In the genomic region with DNA sequence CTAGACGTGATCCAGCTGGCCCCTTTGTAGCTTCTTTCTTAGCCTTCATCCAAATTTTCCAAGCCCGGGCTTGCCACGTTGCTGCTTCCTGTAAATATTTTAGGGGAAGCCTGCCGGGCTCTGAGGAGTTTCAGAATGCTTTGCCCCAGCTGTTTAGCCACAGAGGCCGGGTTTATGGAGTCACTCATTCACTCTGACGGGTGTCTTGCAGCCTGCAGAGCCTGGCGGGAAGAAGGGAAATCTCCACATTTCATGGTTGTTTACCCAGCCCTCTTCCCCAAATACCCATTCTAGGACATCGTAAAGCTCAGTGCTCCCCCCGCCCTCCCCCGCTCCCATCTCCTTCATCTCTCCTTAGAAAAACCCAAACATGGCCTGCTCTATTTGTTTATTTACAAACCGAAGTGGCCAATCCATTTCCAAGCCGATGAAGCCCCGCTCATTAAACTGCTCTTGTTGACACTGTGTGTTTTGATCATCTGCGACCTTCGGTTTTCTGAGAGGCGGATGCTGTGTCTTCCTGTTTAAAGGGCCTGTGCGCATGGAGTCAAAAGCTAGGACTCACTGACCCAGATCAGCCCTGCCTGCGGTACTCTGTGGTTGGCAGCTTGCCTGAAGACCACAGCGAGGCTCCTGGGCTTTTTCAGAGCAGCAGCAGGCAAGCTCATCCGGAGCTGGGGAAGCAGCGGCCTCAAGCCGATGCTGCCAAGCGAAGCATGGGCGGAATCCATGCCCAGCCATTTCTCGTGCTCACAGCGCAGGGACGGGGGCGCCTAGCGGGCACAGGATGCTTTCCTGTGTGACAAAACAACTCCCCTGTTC, we compare ENCODE assay signal across 7 mouse cellular contexts. TPM values are rescaled to one million over a fixed set of nuclear protein-coding genes. Genes with fewer than 3 reads are reported as not detected.
DNase-seq lines count a peak whose midpoint lies in the region; ATAC-seq lines count a peak whose summit lies in the region.

No protein-coding gene starts in this region.

- peaks cover 23% of the 10 kb centered on the region for H3K4me1 ChIP-seq in embryonic facial prominence, embryonic 12.5 days
- peaks cover 12% of the 10 kb centered on the region for H3K4me1 ChIP-seq in heart, embryonic 11.5 days (ENCODE audit: control insufficient read depth, insufficient read depth, low read length)
- peaks cover 33% of the 10 kb centered on the region for H3K4me1 ChIP-seq in limb, embryonic 13.5 days
- H3K4me1 ChIP-seq in midbrain, embryonic 13.5 days (replicated peaks), result peaks cover 13% of the 10 kb centered on the region

- no peaks in the 10 kb centered on the region for H3K27me3 ChIP-seq in embryonic facial prominence, embryonic 12.5 days
- no peaks in the 10 kb centered on the region for H3K27me3 ChIP-seq in heart, embryonic 11.5 days (ENCODE audit: control insufficient read depth, insufficient read depth, low read length)
- H3K27me3 ChIP-seq in limb, embryonic 13.5 days, result no peaks in the 10 kb centered on the region
- H3K27me3 ChIP-seq in midbrain, embryonic 13.5 days, result no peaks in the 10 kb centered on the region

- peak overlapping the region; percentile 63 for H3K27ac ChIP-seq in embryonic facial prominence, embryonic 12.5 days
- H3K27ac ChIP-seq in heart, embryonic 11.5 days (ENCODE audit: low read depth, low read length), result no peak overlapping the region
- H3K27ac ChIP-seq in limb, embryonic 13.5 days, result peak overlapping the region; percentile 49; the same call in 1 of the 2 replicates
- peak overlapping the region; percentile 42; the same call in 1 of the 2 replicates for H3K27ac ChIP-seq in midbrain, embryonic 13.5 days

- H3K4me2 ChIP-seq in embryonic facial prominence, embryonic 12.5 days (replicated peaks), result peak overlapping the region; percentile 19
- peak overlapping the region; percentile 56 for H3K4me2 ChIP-seq in heart, embryonic 11.5 days
- peak overlapping the region; percentile 56 for H3K4me2 ChIP-seq in limb, embryonic 13.5 days (replicated peaks)
- H3K4me2 ChIP-seq in midbrain, embryonic 13.5 days (replicated peaks), result peak overlapping the region; percentile 34

- H3K4me3 ChIP-seq in embryonic facial prominence, embryonic 12.5 days, result no peak overlapping the region
- peak overlapping the region; percentile 2; the same call in 1 of the 2 replicates for H3K4me3 ChIP-seq in heart, embryonic 11.5 days (ENCODE audit: low read depth, low read length)
- peak overlapping the region; percentile 23 for H3K4me3 ChIP-seq in limb, embryonic 13.5 days
- H3K4me3 ChIP-seq in midbrain, embryonic 13.5 days (replicated peaks), result no peak overlapping the region

- DNase-seq in adrenal gland, postnatal 36 days, result peak; percentile 55 to 74
- DNase-seq in kidney, adult 8-10 months, result peak; percentile 73
- peak; percentile 52 for DNase-seq in skeletal muscle tissue, adult 2 months (ENCODE audit: low read depth, low spot score)

- 29% methylated on average over 29 of the region's 29 CpGs for WGBS in embryonic facial prominence, embryonic 12.5 days
- WGBS in heart, embryonic 11.5 days (ENCODE audit: insufficient replicate concordance), result 33% methylated on average over 29 of the region's 29 CpGs
- WGBS in limb, embryonic 13.5 days, result 11% methylated on average over 29 of the region's 29 CpGs
- 46% methylated on average over 29 of the region's 29 CpGs for WGBS in midbrain, embryonic 13.5 days

- H3K9ac ChIP-seq in embryonic facial prominence, embryonic 12.5 days, result no peak overlapping the region
- no peak overlapping the region for H3K9ac ChIP-seq in heart, embryonic 11.5 days (ENCODE audit: low read depth, low read length)
- peak overlapping the region; percentile 51 for H3K9ac ChIP-seq in limb, embryonic 13.5 days
- no peak overlapping the region for H3K9ac ChIP-seq in midbrain, embryonic 13.5 days (replicated peaks)

- no peaks in the 10 kb centered on the region for H3K36me3 ChIP-seq in embryonic facial prominence, embryonic 12.5 days
- H3K36me3 ChIP-seq in heart, embryonic 11.5 days (ENCODE audit: control insufficient read depth, insufficient read depth, low read length), result no peaks in the 10 kb centered on the region
- H3K36me3 ChIP-seq in limb, embryonic 13.5 days, result no peaks in the 10 kb centered on the region
- H3K36me3 ChIP-seq in midbrain, embryonic 13.5 days, result no peaks in the 10 kb centered on the region

- no peaks in the 10 kb centered on the region for H3K9me3 ChIP-seq in embryonic facial prominence, embryonic 12.5 days
- no peaks in the 10 kb centered on the region for H3K9me3 ChIP-seq in heart, embryonic 11.5 days (replicated peaks; ENCODE audit: control insufficient read depth, low read length)
- H3K9me3 ChIP-seq in limb, embryonic 13.5 days, result no peaks in the 10 kb centered on the region
- no peaks in the 10 kb centered on the region for H3K9me3 ChIP-seq in midbrain, embryonic 13.5 days

- peak; percentile 79; the same call in 1 of the 2 replicates for ATAC-seq in embryonic facial prominence, embryonic 12.5 days (ENCODE audit: insufficient number of reproducible peaks, insufficient read depth, low FRiP score, low TSS enrichment)
- ATAC-seq in heart, embryonic 11.5 days (replicated peaks; ENCODE audit: insufficient number of reproducible peaks, low FRiP score, low TSS enrichment), result no peak; the same call in 1 of the 2 replicates
- ATAC-seq in limb, embryonic 13.5 days (ENCODE audit: low FRiP score, low read depth), result no peak; the same call in 1 of the 2 replicates
- peak; percentile 69; the same call in 1 of the 2 replicates for ATAC-seq in midbrain, embryonic 13.5 days

RNA-seq across cellular contexts. Expression of gene Trub1, which starts 41.1 kb away (rescaled TPM):
- total RNA-seq in adrenal gland, postnatal 36 days (2021), result 10 to 100 TPM; 12.7 to 19.5 TPM
- 26.3 and 27.2 TPM in 2 replicates for polyA plus RNA-seq in embryonic facial prominence, embryonic 12.5 days (2016; fragmentation: Nextera tagmentation; extraction: Ambion mirVana)
- 12.4 and 15.2 TPM in 2 replicates for polyA plus RNA-seq in heart, embryonic 11.5 days (2014; fragmentation: Nextera tagmentation; extraction: Ambion mirVana)
- polyA plus RNA-seq in limb, embryonic 13.5 days (2015; fragmentation: Nextera tagmentation; extraction: Ambion mirVana), result 28.5 and 29.3 TPM in 2 replicates
- 14.2 and 15.1 TPM in 2 replicates for polyA plus RNA-seq in midbrain, embryonic 13.5 days (2015; fragmentation: Nextera tagmentation; extraction: Ambion mirVana)

RNA-seq across cellular contexts. Expression of gene Fam160b1, which starts 51.1 kb away (rescaled TPM):
- total RNA-seq in adrenal gland, postnatal 36 days (2021), result 10 to 100 TPM; 20.8 to 21.0 TPM
- polyA plus RNA-seq in embryonic facial prominence, embryonic 12.5 days (2016; fragmentation: Nextera tagmentation; extraction: Ambion mirVana), result 18.3 and 18.4 TPM in 2 replicates
- 11.4 and 11.8 TPM in 2 replicates for polyA plus RNA-seq in heart, embryonic 11.5 days (2014; fragmentation: Nextera tagmentation; extraction: Ambion mirVana)
- 15.8 and 16.2 TPM in 2 replicates for polyA plus RNA-seq in limb, embryonic 13.5 days (2015; fragmentation: Nextera tagmentation; extraction: Ambion mirVana)
- polyA plus RNA-seq in midbrain, embryonic 13.5 days (2015; fragmentation: Nextera tagmentation; extraction: Ambion mirVana), result 14.2 TPM in 2 replicates

Comparison
In these comparisons a context has a peak if more than half of its experiments do, and no peak if none do; other contexts are left out.
1. ATAC-seq: peak in embryonic facial prominence, embryonic 12.5 days (single experiment) and midbrain, embryonic 13.5 days (single experiment); none in heart, embryonic 11.5 days (single experiment) and limb, embryonic 13.5 days (single experiment).
2. H3K4me3 ChIP-seq: peak in heart, embryonic 11.5 days (single experiment) and limb, embryonic 13.5 days (single experiment); none in embryonic facial prominence, embryonic 12.5 days (single experiment) and midbrain, embryonic 13.5 days (single experiment).
3. Peak in every context shown above with its lines, with median percentiles within 50 percentile points of each other: DNase-seq and H3K4me2 ChIP-seq.